Mouse (Mus musculus) heart, embryonic 12.5 days (tissue): ENCODE data around the gene Slamf1. TPM values are rescaled to one million over a fixed set of nuclear protein-coding genes. Genes with fewer than 3 reads are reported as not detected.

Experiments used
- ATAC-seq: fragments of 200-750 bp; cut with Nextera tagmentation; 2 replicates; pipeline ENCODE4 v1.8.0; 2017; ENCODE audit warnings: moderate TSS enrichment, moderate library complexity; ENCODE audit not compliant: insufficient number of reproducible peaks, low FRiP score
- H3K27ac ChIP-seq: fragments of 300-500 bp; sonication (generic); 2 replicates; pipeline ENCODE4 v1.5.1; 2016; ENCODE audit warnings: mild to moderate bottlenecking, moderate library complexity; ENCODE audit not compliant: poor library complexity, severe bottlenecking
- H3K27me3 ChIP-seq: fragments of 300-500 bp; sonication (generic); replicated peaks from 2 replicates; pipeline ENCODE4 v1.6.1; 2016; ENCODE audit warnings: mild to moderate bottlenecking, moderate library complexity
- H3K36me3 ChIP-seq: fragments of 300-500 bp; sonication (generic); 2 replicates; pipeline ENCODE4 v1.6.1; 2016; ENCODE audit warnings: mild to moderate bottlenecking, moderate library complexity
- H3K4me1 ChIP-seq: fragments of 300-500 bp; sonication (generic); replicated peaks from 2 replicates; pipeline ENCODE4 v1.6.1; 2016; ENCODE audit warnings: mild to moderate bottlenecking
- H3K4me2 ChIP-seq: fragments of 300-500 bp; sonication (generic); 2 replicates; pipeline ENCODE4 v1.6.1; 2016; ENCODE audit warnings: mild to moderate bottlenecking, moderate library complexity
- H3K4me3 ChIP-seq: fragments of 300-500 bp; sonication (generic); 2 replicates; pipeline ENCODE4 v1.5.1; 2016; ENCODE audit warnings: mild to moderate bottlenecking
- H3K9ac ChIP-seq: fragments of 300-500 bp; sonication (generic); 2 replicates; pipeline ENCODE4 v1.6.1; 2016; ENCODE audit warnings: mild to moderate bottlenecking, moderate library complexity
- H3K9me3 ChIP-seq: fragments of 300-500 bp; sonication (generic); replicated peaks from 2 replicates; pipeline ENCODE4 v1.6.1; 2016; ENCODE audit warnings: mild to moderate bottlenecking, moderate library complexity
- WGBS: fragments of 180-500 bp; shearing (Covaris S2); methylation state at CpG from one replicate; pipeline ENCODE4 v1.1.7; 2016; 5-methylcytosine and 5-hydroxymethylcytosine counted together
- polyA plus RNA-seq: library from polyadenylated mRNA; unstranded; fragments of >200 nt; fragmentation: Nextera tagmentation; extraction: Ambion mirVana; gene quantifications from 2 replicates; pipeline ENCODE4 v1.2.1, GENCODE M21; 2016

Gene Slamf1
- polyA plus RNA-seq: 0.28 and 0.57 TPM in 2 replicates

- Histone ChIP-seq H3K4me2 (no peak within 1 kb of the TSS), H3K36me3 (no peaks in the 10 kb centered on the region), H3K9me3 (no peaks in the 10 kb centered on the region), H3K4me1 (peaks cover 2% of the 10 kb centered on the region; the same call in 1 of the 2 replicates), H3K27me3 (no peaks in the 10 kb centered on the region), H3K27ac (no peak within 1 kb of the TSS), H3K9ac (no peak within 1 kb of the TSS), H3K4me3 (no peak within 1 kb of the TSS)
- ATAC-seq: no peak
- WGBS: 13% methylated on average over 6 of the region's 6 CpGs
Measured at GRCm38 (mm10) chr1:171766898-171767297, at the start of gene Slamf1. Gene Slamf1, plus strand, starts transcription at chr1:171767127.

GRCm38 (mm10) chr1:171731195-171731594 lies 35.7 kb upstream of the Slamf1 start:
- Histone ChIP-seq H3K9ac (no peak overlapping the region), H3K27me3 (no peaks in the 10 kb centered on the region), H3K36me3 (no peaks in the 10 kb centered on the region), H3K4me1 (no peaks in the 10 kb centered on the region), H3K4me2 (no peak overlapping the region), H3K4me3 (no peak overlapping the region), H3K9me3 (peaks cover 11% of the 10 kb centered on the region), H3K27ac (no peak overlapping the region)
- no peak for ATAC-seq

GRCm38 (mm10) chr1:171734898-171735297 lies 32.0 kb upstream of the Slamf1 start:
- H3K4me1 ChIP-seq: no peaks in the 10 kb centered on the region
- H3K4me2 ChIP-seq: no peak overlapping the region
- no peak overlapping the region for H3K27ac ChIP-seq
- no peak overlapping the region for H3K4me3 ChIP-seq
- H3K9ac ChIP-seq: no peak overlapping the region
- no peak for ATAC-seq
- 76% methylated on average over 6 of the region's 6 CpGs for WGBS
- no peaks in the 10 kb centered on the region for H3K27me3 ChIP-seq
- no peaks in the 10 kb centered on the region for H3K36me3 ChIP-seq
- H3K9me3 ChIP-seq: no peaks in the 10 kb centered on the region

GRCm38 (mm10) chr1:171748127-171748969 lies 18.6 kb upstream of the Slamf1 start:
- Histone ChIP-seq H3K4me1 (no peaks in the 10 kb centered on the region), H3K4me3 (no peak overlapping the region), H3K27ac (no peak overlapping the region), H3K36me3 (no peaks in the 10 kb centered on the region), H3K4me2 (no peak overlapping the region), H3K9ac (no peak overlapping the region), H3K27me3 (no peaks in the 10 kb centered on the region), H3K9me3 (no peaks in the 10 kb centered on the region)
- ATAC-seq: no peak
- 69% methylated on average over 3 of the region's 3 CpGs for WGBS

GRCm38 (mm10) chr1:171761853-171762448 lies 5.0 kb upstream of the Slamf1 start:
- Histone ChIP-seq H3K27ac (no peak overlapping the region), H3K9me3 (no peaks in the 10 kb centered on the region), H3K27me3 (no peaks in the 10 kb centered on the region), H3K4me1 (peaks cover 4% of the 10 kb centered on the region; the same call in 1 of the 2 replicates), H3K9ac (no peak overlapping the region), H3K36me3 (no peaks in the 10 kb centered on the region), H3K4me2 (no peak overlapping the region), H3K4me3 (no peak overlapping the region)
- 53% methylated on average over 5 of the region's 5 CpGs for WGBS
- ATAC-seq: 0 out of 2 replicates have a peak, but pooled peaks have one; percentile 6

- Histone ChIP-seq H3K9ac (no peak overlapping the region), H3K27ac (no peak overlapping the region), H3K4me3 (no peak overlapping the region), H3K9me3 (no peaks in the 10 kb centered on the region), H3K36me3 (no peaks in the 10 kb centered on the region), H3K4me2 (no peak overlapping the region), H3K4me1 (no peaks in the 10 kb centered on the region), H3K27me3 (no peaks in the 10 kb centered on the region)
- no peak for ATAC-seq
- WGBS: 71% methylated on average over 6 of the region's 6 CpGs
Measured at GRCm38 (mm10) chr1:171770996-171771395, 4.1 kb downstream of the Slamf1 start.

GRCm38 (mm10) chr1:171772121-171772735 lies 5.3 kb downstream of the Slamf1 start:
- WGBS: 71% methylated on average over 8 of the region's 8 CpGs
- Histone ChIP-seq H3K4me2 (no peak overlapping the region), H3K4me1 (no peaks in the 10 kb centered on the region), H3K27me3 (no peaks in the 10 kb centered on the region), H3K36me3 (no peaks in the 10 kb centered on the region), H3K9ac (no peak overlapping the region), H3K9me3 (no peaks in the 10 kb centered on the region), H3K4me3 (no peak overlapping the region), H3K27ac (no peak overlapping the region)
- ATAC-seq: no peak

GRCm38 (mm10) chr1:171773232-171773989 lies 6.5 kb downstream of the Slamf1 start:
- H3K27me3 ChIP-seq: no peaks in the 10 kb centered on the region

GRCm38 (mm10) chr1:171774266-171774665 lies 7.3 kb downstream of the Slamf1 start:
- 70% methylated on average over 5 of the region's 5 CpGs for WGBS
- Histone ChIP-seq H3K4me1 (no peaks in the 10 kb centered on the region), H3K9ac (no peak overlapping the region), H3K4me3 (no peak overlapping the region), H3K27ac (no peak overlapping the region), H3K36me3 (no peaks in the 10 kb centered on the region), H3K27me3 (no peaks in the 10 kb centered on the region), H3K4me2 (no peak overlapping the region), H3K9me3 (no peaks in the 10 kb centered on the region)
- no peak for ATAC-seq

More at GRCm38 (mm10) chr1:171773232-171773989, 6.5 kb downstream of the Slamf1 start:
- 70% methylated on average over 10 of the region's 10 CpGs for WGBS
- ATAC-seq: no peak
- H3K36me3 ChIP-seq: no peaks in the 10 kb centered on the region
- no peak overlapping the region for H3K9ac ChIP-seq
- no peaks in the 10 kb centered on the region for H3K4me1 ChIP-seq
- H3K4me2 ChIP-seq: no peak overlapping the region
- no peak overlapping the region for H3K4me3 ChIP-seq
- no peak overlapping the region for H3K27ac ChIP-seq
- H3K9me3 ChIP-seq: no peaks in the 10 kb centered on the region

GRCm38 (mm10) chr1:171774678-171775077 lies 7.8 kb downstream of the Slamf1 start:
- no peak overlapping the region for H3K4me3 ChIP-seq
- H3K4me1 ChIP-seq: no peaks in the 10 kb centered on the region
- H3K36me3 ChIP-seq: no peaks in the 10 kb centered on the region
- no peak overlapping the region for H3K4me2 ChIP-seq
- 73% methylated on average over 11 of the region's 11 CpGs for WGBS
- ATAC-seq: no peak
- no peaks in the 10 kb centered on the region for H3K9me3 ChIP-seq
- no peak overlapping the region for H3K27ac ChIP-seq
- H3K27me3 ChIP-seq: no peaks in the 10 kb centered on the region
- no peak overlapping the region for H3K9ac ChIP-seq

GRCm38 (mm10) chr1:171775781-171776180 lies 8.9 kb downstream of the Slamf1 start:
- ATAC-seq: no peak
- H3K9me3 ChIP-seq: no peaks in the 10 kb centered on the region
- no peak overlapping the region for H3K4me3 ChIP-seq
- no peaks in the 10 kb centered on the region for H3K27me3 ChIP-seq
- H3K36me3 ChIP-seq: no peaks in the 10 kb centered on the region
- H3K4me1 ChIP-seq: no peaks in the 10 kb centered on the region
- 76% methylated on average over 4 of the region's 4 CpGs for WGBS
- H3K27ac ChIP-seq: no peak overlapping the region
- no peak overlapping the region for H3K4me2 ChIP-seq
- no peak overlapping the region for H3K9ac ChIP-seq
